Comparison of ENCODE assay signal across 8 mouse cellular contexts in genomic region chr14:12284141-12284912, GRCm38 (mm10). TPM values are rescaled to one million over a fixed set of nuclear protein-coding genes. Genes with fewer than 3 reads are reported as not detected.
A peak's percentile ranks its signal among the peaks of the same experiment; 100 is the strongest.
DNase-seq lines count a peak whose midpoint lies in the region; ATAC-seq lines count a peak whose summit lies in the region.

Gene 3830406C13Rik, plus strand, starts transcription at chr14:12284173.

- H3K4me3 ChIP-seq in brown adipose tissue, adult 24 weeks (ENCODE audit: insufficient read depth, low read depth, low read length), result peak within 1 kb of the TSS; percentile 89
- peak within 1 kb of the TSS; percentile 73 to 91 for H3K4me3 ChIP-seq in heart, embryonic 14.5 days (ENCODE audit: control insufficient read depth in 1 of 2, insufficient read depth in 1 of 2, low read depth in 1 of 2, low read length in 2 of 2)
- peak within 1 kb of the TSS; percentile 86 for H3K4me3 ChIP-seq in liver, embryonic 13.5 days (replicated peaks)
- peak within 1 kb of the TSS; percentile 84 for H3K4me3 ChIP-seq in stomach, embryonic 16.5 days (replicated peaks; ENCODE audit: low read length)

- H3K36me3 ChIP-seq in heart, embryonic 14.5 days (ENCODE audit: control insufficient read depth, insufficient read depth, low read length), result peaks cover 4% of the 10 kb centered on the region; the same call in 1 of the 2 replicates
- H3K36me3 ChIP-seq in liver, embryonic 13.5 days, result peaks cover 3% of the 10 kb centered on the region; the same call in 1 of the 2 replicates
- H3K36me3 ChIP-seq in stomach, embryonic 16.5 days (ENCODE audit: control insufficient read depth, insufficient read depth, low read length), result 0 out of 2 replicates have a peak, but pooled peaks cover 4% of the 10 kb centered on the region

- H3K27me3 ChIP-seq in heart, embryonic 14.5 days (ENCODE audit: control insufficient read depth, insufficient read depth, low read length), result peaks cover 6% of the 10 kb centered on the region; the same call in 1 of the 2 replicates
- H3K27me3 ChIP-seq in liver, embryonic 13.5 days, result no peaks in the 10 kb centered on the region
- no peaks in the 10 kb centered on the region for H3K27me3 ChIP-seq in stomach, embryonic 16.5 days (ENCODE audit: control insufficient read depth, insufficient read depth, low read length)

- peak; percentile 96 for ATAC-seq in heart, embryonic 14.5 days (ENCODE audit: insufficient number of reproducible peaks, insufficient read depth, low FRiP score, low read depth)
- ATAC-seq in liver, embryonic 13.5 days (ENCODE audit: low read depth), result peak; percentile 92
- peak; percentile 98 for ATAC-seq in stomach, embryonic 16.5 days (ENCODE audit: insufficient read depth, low FRiP score)

- under 1% methylated on average over 48 of the region's 48 CpGs for WGBS in heart, embryonic 14.5 days
- under 1% methylated on average over 48 of the region's 48 CpGs for WGBS in liver, embryonic 13.5 days (ENCODE audit: insufficient replicate concordance)
- WGBS in stomach, embryonic 16.5 days, result under 1% methylated on average over 48 of the region's 48 CpGs

- H3K4me2 ChIP-seq in heart, embryonic 14.5 days (ENCODE audit: low read length), result peak within 1 kb of the TSS; percentile 85
- H3K4me2 ChIP-seq in liver, embryonic 13.5 days, result peak within 1 kb of the TSS; percentile 76
- H3K4me2 ChIP-seq in stomach, embryonic 16.5 days (ENCODE audit: low read depth, low read length), result peak within 1 kb of the TSS; percentile 65

- H3K9ac ChIP-seq in heart, embryonic 14.5 days (ENCODE audit: low read length), result peak within 1 kb of the TSS; percentile 94
- peak within 1 kb of the TSS; percentile 89 for H3K9ac ChIP-seq in liver, embryonic 13.5 days
- peak within 1 kb of the TSS; percentile 90 for H3K9ac ChIP-seq in stomach, embryonic 16.5 days (ENCODE audit: low read length)

- H3K27ac ChIP-seq in brown adipose tissue, adult 24 weeks (replicated peaks; ENCODE audit: low read depth, low read length), result peak within 1 kb of the TSS; percentile 90
- peak within 1 kb of the TSS; percentile 86 to 98 for H3K27ac ChIP-seq in heart, embryonic 14.5 days (replicated peaks in 1 of 2; ENCODE audit: control insufficient read depth in 1 of 2, insufficient read depth in 1 of 2, low read depth in 2 of 2, low read length in 2 of 2)
- H3K27ac ChIP-seq in liver, embryonic 13.5 days, result peak within 1 kb of the TSS; percentile 91
- H3K27ac ChIP-seq in stomach, embryonic 16.5 days (ENCODE audit: low read length), result peak within 1 kb of the TSS; percentile 96

- no peaks in the 10 kb centered on the region for H3K9me3 ChIP-seq in heart, embryonic 14.5 days (ENCODE audit: control insufficient read depth, low read length)
- H3K9me3 ChIP-seq in liver, embryonic 13.5 days (replicated peaks), result no peaks in the 10 kb centered on the region
- H3K9me3 ChIP-seq in stomach, embryonic 16.5 days (replicated peaks; ENCODE audit: control insufficient read depth, low read length), result no peaks in the 10 kb centered on the region

- peak; percentile 90 for DNase-seq in CD4-positive, CD25-positive, alpha-beta regulatory T cell, adult 2 months (ENCODE audit: low read depth, low spot score)
- DNase-seq in fibroblast of lung, adult 2 months (ENCODE audit: low read depth), result peak; percentile 63
- peak; percentile 91 for DNase-seq in kidney, postnatal 14 days
- DNase-seq in liver, embryonic 13.5 days, result peak; percentile 74
- DNase-seq in neural tube, embryonic 10.5 days (ENCODE audit: extremely low spot score, low spot score), result peak; percentile 87

- H3K4me1 ChIP-seq in brown adipose tissue, adult 24 weeks (ENCODE audit: control insufficient read depth, insufficient read depth, insufficient read length, low read length), result no peaks in the 10 kb centered on the region
- H3K4me1 ChIP-seq in heart, embryonic 14.5 days (ENCODE audit: control insufficient read depth in 2 of 2, insufficient read depth in 2 of 2, low read length in 2 of 2), result 0 out of 4 replicates have a peak, but pooled peaks cover 0 to 3% of the 10 kb centered on the region in 2 experiments
- H3K4me1 ChIP-seq in liver, embryonic 13.5 days (replicated peaks), result no peaks in the 10 kb centered on the region; the same call in 1 of the 2 replicates
- H3K4me1 ChIP-seq in stomach, embryonic 16.5 days (ENCODE audit: control insufficient read depth, insufficient read depth, low read length), result no peaks in the 10 kb centered on the region

RNA-seq across cellular contexts. Expression of gene 3830406C13Rik, which starts in this region (rescaled TPM):
- 39.9 and 72.7 TPM in 2 replicates for polyA plus RNA-seq in brown adipose tissue, adult 24 weeks (2012; ENCODE audit: insufficient read depth, insufficient read length, missing spikeins)
- 32.2 and 32.3 TPM in 2 replicates for polyA plus RNA-seq in heart, embryonic 14.5 days (2014; fragmentation: Nextera tagmentation; extraction: Ambion mirVana)
- 25.5 and 25.7 TPM in 2 replicates for polyA plus RNA-seq in liver, embryonic 13.5 days (2015; fragmentation: Nextera tagmentation; extraction: Ambion mirVana)
- polyA plus RNA-seq in stomach, embryonic 16.5 days (2015; fragmentation: Nextera tagmentation; extraction: Ambion mirVana), result 53.7 and 57.5 TPM in 2 replicates

Comparison
In these comparisons a context has a peak if more than half of its experiments do, and no peak if none do; other contexts are left out.
1. Peak in every context shown above with its lines: DNase-seq, ATAC-seq, H3K4me3 ChIP-seq and H3K27ac ChIP-seq.